Mouse (Mus musculus): ENCODE results near the gene Tapt1.

- TF ChIP-seq CTCF (IDR thresholded peaks at IDR 0.05; ENCODE audit: low read depth): peak; percentile 36
- no peak for TF ChIP-seq EP300 (IDR thresholded peaks at IDR 0.05; ENCODE audit: low read depth)
Measured at GRCm38 (mm10) chr5:44163318-44163717, 63.1 kb downstream of the Tapt1 start.
